Comparison of ENCODE assay signal across 22 mouse cellular contexts in the genomic region with DNA sequence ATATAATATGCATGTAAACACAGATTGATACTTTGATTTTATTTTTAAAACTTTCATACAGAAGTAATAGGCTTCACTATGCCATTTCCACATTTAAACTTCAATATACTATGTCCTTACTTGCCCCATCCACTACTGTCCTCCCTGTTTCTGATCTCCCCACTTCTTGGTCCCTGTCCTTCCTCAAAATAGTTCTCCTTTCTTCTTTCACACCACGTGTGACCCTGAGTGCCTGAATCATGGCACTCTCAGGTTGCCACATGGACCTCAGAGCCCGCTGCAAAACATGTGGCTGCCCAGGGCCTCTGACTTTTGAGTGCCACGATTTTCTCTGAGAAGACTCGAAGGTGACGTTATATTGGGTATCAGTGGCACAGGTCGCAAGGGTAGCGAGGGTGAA. TPM values are rescaled to one million over a fixed set of nuclear protein-coding genes. Genes with fewer than 3 reads are reported as not detected.
DNase-seq lines count a peak whose midpoint lies in the region; ATAC-seq lines count a peak whose summit lies in the region.
"Had no signal": no experiment of that assay in that cellular context is flagged by ENCODE, and none has a peak within 500 bp of the region (broad histone marks: within the 10 kb centered on the region; RNA-seq: fewer than 3 reads in every experiment).

No protein-coding gene starts in this region.

- H3K4me3 ChIP-seq in forebrain, embryonic 12.5 days (replicated peaks): no peak overlapping the region
- H3K4me3 ChIP-seq in forebrain, embryonic 11.5 days (ENCODE audit: low read depth, low read length): no peak overlapping the region
- H3K4me3 ChIP-seq: embryonic facial prominence, embryonic 10.5 days; embryonic facial prominence, embryonic 12.5 days; forebrain, embryonic 13.5 days; forebrain, embryonic 15.5 days had no signal

- H3K9ac ChIP-seq in forebrain, embryonic 12.5 days: no peak overlapping the region
- no peak overlapping the region for H3K9ac ChIP-seq in forebrain, embryonic 11.5 days (ENCODE audit: low read length)
- H3K9ac ChIP-seq: embryonic facial prominence, embryonic 12.5 days; forebrain, embryonic 13.5 days; forebrain, embryonic 15.5 days; forebrain, postnatal 0 days had no signal

- 0 out of 2 replicates have a peak, but pooled peaks have one; percentile 45 for ATAC-seq in common myeloid progenitor, adult 5-6 weeks (replicated peaks; ENCODE audit: low read depth, poor library complexity, severe bottlenecking)
- peak; percentile 99 for ATAC-seq in granulocyte monocyte progenitor cell, adult 5-6 weeks (replicated peaks; ENCODE audit: poor library complexity, severe bottlenecking)
- peak; percentile 81 for ATAC-seq in megakaryocyte progenitor cell, adult 5-6 weeks (replicated peaks; ENCODE audit: poor library complexity)
- no peak for ATAC-seq in forebrain, embryonic 12.5 days (ENCODE audit: low FRiP score)
- no peak for ATAC-seq in forebrain, embryonic 11.5 days (replicated peaks; ENCODE audit: low FRiP score)
- ATAC-seq: forebrain, embryonic 13.5 days; forebrain, embryonic 15.5 days; forebrain, postnatal 0 days had no signal

- DNase-seq in lung, postnatal 10 days: no peak
- no peak for DNase-seq in forebrain, embryonic 11.5 days (ENCODE audit: low spot score)
- DNase-seq: adrenal gland, adult 2 months; adrenal gland, postnatal 10 days; adrenal gland, postnatal 25 days; cerebellum, adult 11 months; cerebellum, adult 18-20 months; cerebellum, adult 8-10 months; cerebellum, adult 9-11 months; cerebellum, postnatal 14 days; cerebellum, postnatal 36 days; forebrain, postnatal 0 days had no signal

- no peaks in the 10 kb centered on the region for H3K9me3 ChIP-seq in forebrain, embryonic 12.5 days
- no peaks in the 10 kb centered on the region for H3K9me3 ChIP-seq in forebrain, embryonic 11.5 days (ENCODE audit: control insufficient read depth, low read length)
- H3K9me3 ChIP-seq: embryonic facial prominence, embryonic 10.5 days; embryonic facial prominence, embryonic 12.5 days; forebrain, embryonic 13.5 days; forebrain, embryonic 15.5 days had no signal

- WGBS in forebrain, embryonic 12.5 days: 72% methylated on average over 7 of the region's 7 CpGs
- 76% methylated on average over 7 of the region's 7 CpGs for WGBS in forebrain, embryonic 11.5 days

- no peaks in the 10 kb centered on the region for H3K27me3 ChIP-seq in forebrain, embryonic 12.5 days
- H3K27me3 ChIP-seq in forebrain, embryonic 11.5 days (ENCODE audit: control insufficient read depth, insufficient read depth, low read length): no peaks in the 10 kb centered on the region
- H3K27me3 ChIP-seq: embryonic facial prominence, embryonic 12.5 days; forebrain, embryonic 13.5 days; forebrain, embryonic 15.5 days had no signal

- no peak overlapping the region for H3K4me2 ChIP-seq in forebrain, embryonic 12.5 days
- no peak overlapping the region for H3K4me2 ChIP-seq in forebrain, embryonic 11.5 days (ENCODE audit: low read depth, low read length, severe bottlenecking)
- H3K4me2 ChIP-seq: embryonic facial prominence, embryonic 12.5 days; forebrain, embryonic 13.5 days; forebrain, embryonic 15.5 days had no signal

- H3K36me3 ChIP-seq in forebrain, embryonic 12.5 days (replicated peaks): no peaks in the 10 kb centered on the region
- H3K36me3 ChIP-seq in forebrain, embryonic 11.5 days (ENCODE audit: control insufficient read depth, insufficient read depth, low read length): no peaks in the 10 kb centered on the region
- H3K36me3 ChIP-seq: embryonic facial prominence, embryonic 10.5 days; embryonic facial prominence, embryonic 12.5 days; forebrain, embryonic 15.5 days had no signal

- H3K27ac ChIP-seq in forebrain, embryonic 12.5 days: no peak overlapping the region
- no peak overlapping the region for H3K27ac ChIP-seq in forebrain, embryonic 11.5 days (ENCODE audit: low read depth, low read length)
- H3K27ac ChIP-seq: embryonic facial prominence, embryonic 10.5 days; embryonic facial prominence, embryonic 12.5 days; forebrain, embryonic 13.5 days; forebrain, embryonic 15.5 days had no signal

- H3K4me1 ChIP-seq in forebrain, embryonic 12.5 days: no peaks in the 10 kb centered on the region
- no peaks in the 10 kb centered on the region for H3K4me1 ChIP-seq in forebrain, embryonic 11.5 days (replicated peaks; ENCODE audit: control insufficient read depth, insufficient read depth, low read length)
- H3K4me1 ChIP-seq: embryonic facial prominence, embryonic 12.5 days; forebrain, embryonic 13.5 days; forebrain, embryonic 15.5 days had no signal

RNA-seq across cellular contexts. Expression of gene 2010300C02Rik, which starts 15.0 kb away (rescaled TPM):
- not detected in 2 replicates for total RNA-seq in common myeloid progenitor, adult 5-6 weeks (2017)
- total RNA-seq in granulocyte monocyte progenitor cell, adult 5-6 weeks (2014; fragmentation: Nextera tagmentation): not detected in 2 replicates
- 0.13 TPM in 1 of 2 replicates, not detected in the other for total RNA-seq in granulocyte monocyte progenitor cell, adult 5-6 weeks (2017)
- total RNA-seq in megakaryocyte progenitor cell, adult 5-6 weeks (2015): 0.05 and 0.39 TPM in 2 replicates
- 0.14 and 0.17 TPM in 2 replicates for total RNA-seq in megakaryocyte progenitor cell, adult 5-6 weeks (2017)
- 1.1 and 1.5 TPM in 2 replicates for polyA plus RNA-seq in forebrain, embryonic 12.5 days (2016; fragmentation: Nextera tagmentation; extraction: Ambion mirVana)
- polyA plus RNA-seq in forebrain, embryonic 11.5 days (2014; fragmentation: Nextera tagmentation; extraction: Ambion mirVana): 0.68 and 0.86 TPM in 2 replicates
- total RNA-seq: MEL had no signal
- polyA plus RNA-seq: C2C12 had no signal

Comparison
In these comparisons a context has a peak if more than half of its experiments do, and no peak if none do; other contexts are left out.
1. ATAC-seq: peak in common myeloid progenitor, adult 5-6 weeks (single experiment), granulocyte monocyte progenitor cell, adult 5-6 weeks (single experiment) and megakaryocyte progenitor cell, adult 5-6 weeks (single experiment); none in forebrain, embryonic 12.5 days (single experiment) and forebrain, embryonic 11.5 days (single experiment).